In the genomic region with DNA sequence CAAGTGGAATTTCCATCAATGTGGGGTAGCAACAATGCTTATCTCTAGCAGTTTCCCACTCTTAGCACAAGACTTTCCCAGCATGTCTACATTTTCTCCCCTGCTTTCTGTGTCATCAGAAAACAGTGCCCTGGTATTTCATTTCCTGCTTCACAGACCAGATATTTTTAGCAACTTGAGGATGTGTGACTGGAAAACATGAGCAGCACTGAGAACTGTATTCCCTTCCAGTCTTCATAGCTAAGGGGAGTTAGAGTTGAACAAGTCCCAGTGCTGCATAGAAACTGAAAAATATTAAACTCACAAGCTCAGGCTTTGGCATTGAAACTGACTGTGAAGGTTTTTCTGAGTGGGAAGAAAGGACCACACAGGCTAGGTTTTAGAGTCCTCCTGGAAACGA, we compare ENCODE assay signal across 22 mouse cellular contexts.
A peak's percentile ranks its signal among the peaks of the same experiment; 100 is the strongest.
DNase-seq lines count a peak whose midpoint lies in the region; ATAC-seq and TF ChIP-seq lines count a peak whose summit lies in the region.
"Had no signal": no experiment of that assay in that cellular context is flagged by ENCODE, and none has a peak within 500 bp of the region (broad histone marks: within the 10 kb centered on the region; RNA-seq: fewer than 3 reads in every experiment).

No protein-coding gene starts in this region.

- TF ChIP-seq POLR2A in brain, embryonic 14.5 days (IDR thresholded peaks at IDR 0.05; ENCODE audit: borderline replicate concordance, extremely low read depth, insufficient read depth, insufficient read length, poor library complexity, severe bottlenecking) = no peak

- no peaks in the 10 kb centered on the region for H3K36me3 ChIP-seq in heart, embryonic 13.5 days
- no peaks in the 10 kb centered on the region for H3K36me3 ChIP-seq in heart, postnatal 0 days (replicated peaks; ENCODE audit: control insufficient read depth, insufficient read depth, low read length)
- H3K36me3 ChIP-seq: embryonic facial prominence, embryonic 15.5 days; hindbrain, embryonic 10.5 days; intestine, embryonic 15.5 days; kidney, embryonic 15.5 days had no signal

- WGBS in heart, embryonic 13.5 days = 71% methylated on average over 1 of the region's 1 CpGs
- 60% methylated on average over 1 of the region's 1 CpGs for WGBS in heart, postnatal 0 days

- intact Hi-C loops in heart, postnatal 14 days (cut with DNase I) = no loop called here

- TF ChIP-seq EP300 in heart, postnatal 0 days (IDR thresholded peaks at IDR 0.05; ENCODE audit: low read depth) = no peak

- no peak for ATAC-seq in heart, embryonic 13.5 days (ENCODE audit: extremely low read depth, insufficient number of reproducible peaks, low FRiP score, low TSS enrichment)
- ATAC-seq in heart, postnatal 0 days (ENCODE audit: insufficient read depth, low read depth) = 0 out of 2 replicates have a peak, but pooled peaks have one; percentile 17
- ATAC-seq: forebrain, embryonic 16.5 days; intestine, embryonic 15.5 days had no signal

- no peak for TF ChIP-seq CTCF in heart, postnatal 0 days (IDR thresholded peaks at IDR 0.05; ENCODE audit: low read depth)
- no peak for TF ChIP-seq CTCF in brain, embryonic 14.5 days (IDR thresholded peaks at IDR 0.05; ENCODE audit: borderline replicate concordance, extremely low read depth, insufficient read depth, insufficient read length)

- H3K27me3 ChIP-seq in heart, embryonic 13.5 days (replicated peaks) = no peaks in the 10 kb centered on the region
- no peaks in the 10 kb centered on the region for H3K27me3 ChIP-seq in heart, postnatal 0 days (ENCODE audit: control insufficient read depth, insufficient read depth, low read length)
- H3K27me3 ChIP-seq: embryonic facial prominence, embryonic 15.5 days; intestine, embryonic 15.5 days; kidney, embryonic 15.5 days had no signal

- H3K4me1 ChIP-seq in heart, embryonic 13.5 days = peaks cover 4% of the 10 kb centered on the region; the same call in 1 of the 2 replicates
- no peaks in the 10 kb centered on the region for H3K4me1 ChIP-seq in heart, postnatal 0 days (ENCODE audit: control insufficient read depth, insufficient read depth)
- H3K4me1 ChIP-seq: embryonic facial prominence, embryonic 15.5 days; hindbrain, embryonic 10.5 days; intestine, embryonic 15.5 days; kidney, embryonic 15.5 days had no signal

- H3K27ac ChIP-seq in heart, embryonic 13.5 days (replicated peaks) = peak overlapping the region; percentile 71; the same call in 1 of the 2 replicates
- H3K27ac ChIP-seq in heart, postnatal 0 days (ENCODE audit: low read depth) = no peak overlapping the region
- H3K27ac ChIP-seq: embryonic facial prominence, embryonic 15.5 days; hindbrain, embryonic 10.5 days; hindbrain, embryonic 14.5 days; intestine, embryonic 15.5 days; kidney, embryonic 15.5 days had no signal

- no peaks in the 10 kb centered on the region for H3K9me3 ChIP-seq in heart, embryonic 13.5 days
- no peaks in the 10 kb centered on the region for H3K9me3 ChIP-seq in heart, postnatal 0 days (replicated peaks; ENCODE audit: control insufficient read depth, low read length)
- H3K9me3 ChIP-seq: embryonic facial prominence, embryonic 15.5 days; hindbrain, embryonic 10.5 days; intestine, embryonic 15.5 days; kidney, embryonic 15.5 days had no signal

- no peak for DNase-seq in heart, postnatal 14 days
- peak; percentile 18 for DNase-seq in heart, postnatal 0 days (ENCODE audit: low spot score)
- DNase-seq in heart, adult 9 months (ENCODE audit: low spot score in 2 of 2) = no peak
- DNase-seq in brain, adult 2 months (ENCODE audit: low read depth, low spot score) = peak; percentile 27
- peak; percentile 28 for DNase-seq in brain, embryonic 14.5 days (ENCODE audit: low read depth)
- DNase-seq in kidney, postnatal 4 days = no peak
- DNase-seq: adrenal gland, adult 2 months; adrenal gland, postnatal 25 days; cerebellum, adult 11 months; cerebellum, adult 8-10 months; cerebellum, postnatal 14 days; embryo, embryonic 11 days; gastrocnemius, postnatal 14 days; kidney, adult 18-20 months had no signal

- H3K4me3 ChIP-seq in heart, embryonic 13.5 days = no peak overlapping the region
- no peak overlapping the region for H3K4me3 ChIP-seq in heart, postnatal 0 days (ENCODE audit: low read depth, low read length)
- H3K4me3 ChIP-seq: embryonic facial prominence, embryonic 15.5 days; erythroblast, embryonic 14.5 days; hindbrain, embryonic 10.5 days; intestine, embryonic 15.5 days; kidney, embryonic 15.5 days had no signal

- no peak overlapping the region for H3K9ac ChIP-seq in heart, embryonic 13.5 days
- no peak overlapping the region for H3K9ac ChIP-seq in heart, postnatal 0 days (replicated peaks; ENCODE audit: low read depth, low read length)
- H3K9ac ChIP-seq: embryonic facial prominence, embryonic 15.5 days; hindbrain, embryonic 14.5 days; intestine, embryonic 15.5 days; kidney, embryonic 15.5 days had no signal

- H3K4me2 ChIP-seq in heart, embryonic 13.5 days = no peak overlapping the region
- no peak overlapping the region for H3K4me2 ChIP-seq in heart, postnatal 0 days (ENCODE audit: low read depth, low read length)
- H3K4me2 ChIP-seq: embryonic facial prominence, embryonic 15.5 days; hindbrain, embryonic 14.5 days; intestine, embryonic 15.5 days; kidney, embryonic 15.5 days had no signal

Comparison
In these comparisons a context has a peak if more than half of its experiments do, and no peak if none do; other contexts are left out.
1. DNase-seq: peak in heart, postnatal 0 days (single experiment), brain, adult 2 months (single experiment) and brain, embryonic 14.5 days (single experiment); none in heart, postnatal 14 days (0 of 2), heart, adult 9 months (0 of 2) and kidney, postnatal 4 days (0 of 2).